Mouse (Mus musculus): ENCODE data around the gene Men1. TPM values are rescaled to one million over a fixed set of nuclear protein-coding genes. Genes with fewer than 3 reads are reported as not detected.

The Men1 gene
- polyA plus RNA-seq, 1 experiment from 2014 or later: 54.6 TPM

- peaks cover 36% of the 10 kb centered on the region for H3K4me1 ChIP-seq (replicated peaks; ENCODE audit: insufficient read depth, low read length)
- no peak for TF ChIP-seq CTCF (IDR thresholded peaks at IDR 0.05; ENCODE audit: low read depth)
- no peak for ATAC-seq (replicated peaks; ENCODE audit: low FRiP score, low read depth)
- no peak for DNase-seq (ENCODE audit: low spot score)
- peaks cover 1% of the 10 kb centered on the region; the same call in 1 of the 2 replicates for H3K36me3 ChIP-seq (ENCODE audit: insufficient read depth, low read length)
- no peak overlapping the region for H3K27ac ChIP-seq
- no peak overlapping the region for H3K9ac ChIP-seq (ENCODE audit: low read depth, low read length)
- no peak overlapping the region for H3K4me3 ChIP-seq (replicated peaks; ENCODE audit: low read depth, low read length)
- no peaks in the 10 kb centered on the region for H3K9me3 ChIP-seq (replicated peaks; ENCODE audit: low read length)
- H3K4me2 ChIP-seq (ENCODE audit: low read length): no peak overlapping the region
- WGBS: 69% methylated on average over 4 of the region's 4 CpGs
- H3K27me3 ChIP-seq (ENCODE audit: insufficient read depth, low read length): no peaks in the 10 kb centered on the region
These were observed 47.6 kb downstream of the Men1 start for GRCm38 (mm10) chr19:6382323-6382924.

GRCm38 (mm10) chr19:6383470-6383869, 48.7 kb downstream of the Men1 start:
- Histone ChIP-seq H3K4me3 (replicated peaks; ENCODE audit: low read depth, low read length) (no peak overlapping the region), H3K27me3 (ENCODE audit: insufficient read depth, low read length) (no peaks in the 10 kb centered on the region), H3K36me3 (ENCODE audit: insufficient read depth, low read length) (no peaks in the 10 kb centered on the region), H3K4me1 (replicated peaks; ENCODE audit: insufficient read depth, low read length) (peaks cover 36% of the 10 kb centered on the region), H3K9ac (ENCODE audit: low read depth, low read length) (no peak overlapping the region), H3K27ac (peak overlapping the region; percentile 77), H3K4me2 (ENCODE audit: low read length) (no peak overlapping the region), H3K9me3 (replicated peaks; ENCODE audit: low read length) (no peaks in the 10 kb centered on the region)
- no peak for TF ChIP-seq CTCF (IDR thresholded peaks at IDR 0.05; ENCODE audit: low read depth)
- no peak for ATAC-seq (replicated peaks; ENCODE audit: low FRiP score, low read depth)
- 25% methylated on average over 5 of the region's 5 CpGs for WGBS
- no peak for DNase-seq (ENCODE audit: low spot score)

GRCm38 (mm10) chr19:6384128-6384527, 49.3 kb downstream of the Men1 start, which contains the start of gene Pygm:
Gene Pygm (plus strand): TSS chr19:6384399.
- no peak within 1 kb of the TSS; the same call in 1 of the 2 replicates for H3K4me3 ChIP-seq (replicated peaks; ENCODE audit: low read depth, low read length)
- H3K27ac ChIP-seq: peak within 1 kb of the TSS; percentile 77
- no peaks in the 10 kb centered on the region for H3K9me3 ChIP-seq (replicated peaks; ENCODE audit: low read length)
- TF ChIP-seq CTCF (IDR thresholded peaks at IDR 0.05; ENCODE audit: low read depth): peak; percentile 8; the same call in 1 of the 2 replicates
- ATAC-seq (replicated peaks; ENCODE audit: low FRiP score, low read depth) (peak; percentile 34; the same call in 1 of the 2 replicates), DNase-seq (ENCODE audit: low spot score) (peak; percentile 91)
- H3K4me2 ChIP-seq (ENCODE audit: low read length): peak within 1 kb of the TSS; percentile 44
- no peaks in the 10 kb centered on the region for H3K27me3 ChIP-seq (ENCODE audit: insufficient read depth, low read length)
- H3K4me1 ChIP-seq (replicated peaks; ENCODE audit: insufficient read depth, low read length): peaks cover 38% of the 10 kb centered on the region
- WGBS: 13% methylated on average over 7 of the region's 7 CpGs
- H3K9ac ChIP-seq (ENCODE audit: low read depth, low read length): peak within 1 kb of the TSS; percentile 27; the same call in 1 of the 2 replicates
- no peaks in the 10 kb centered on the region for H3K36me3 ChIP-seq (ENCODE audit: insufficient read depth, low read length)

- WGBS: 47% methylated on average over 11 of the region's 11 CpGs
- Histone ChIP-seq H3K9ac (ENCODE audit: low read depth, low read length) (0 out of 2 replicates have a peak overlapping the region, but pooled peaks have one; percentile 27), H3K36me3 (ENCODE audit: insufficient read depth, low read length) (no peaks in the 10 kb centered on the region), H3K4me1 (replicated peaks; ENCODE audit: insufficient read depth, low read length) (peaks cover 39% of the 10 kb centered on the region), H3K4me2 (ENCODE audit: low read length) (peak overlapping the region; percentile 44), H3K27ac (peak overlapping the region; percentile 77; the same call in 1 of the 2 replicates), H3K4me3 (replicated peaks; ENCODE audit: low read depth, low read length) (no peak overlapping the region; the same call in 1 of the 2 replicates), H3K27me3 (ENCODE audit: insufficient read depth, low read length) (no peaks in the 10 kb centered on the region), H3K9me3 (replicated peaks; ENCODE audit: low read length) (no peaks in the 10 kb centered on the region)
- no peak for ATAC-seq (replicated peaks; ENCODE audit: low FRiP score, low read depth)
- no peak for DNase-seq (ENCODE audit: low spot score)
- TF ChIP-seq CTCF (IDR thresholded peaks at IDR 0.05; ENCODE audit: low read depth): no peak
These were observed 50.2 kb downstream of the Men1 start for GRCm38 (mm10) chr19:6384954-6385353.

GRCm38 (mm10) chr19:6385419-6385818, 50.6 kb downstream of the Men1 start:
- Histone ChIP-seq H3K27ac (no peak overlapping the region), H3K9ac (ENCODE audit: low read depth, low read length) (no peak overlapping the region), H3K4me3 (replicated peaks; ENCODE audit: low read depth, low read length) (no peak overlapping the region), H3K4me1 (replicated peaks; ENCODE audit: insufficient read depth, low read length) (peaks cover 39% of the 10 kb centered on the region), H3K9me3 (replicated peaks; ENCODE audit: low read length) (no peaks in the 10 kb centered on the region), H3K4me2 (ENCODE audit: low read length) (peak overlapping the region; percentile 44; the same call in 1 of the 2 replicates), H3K27me3 (ENCODE audit: insufficient read depth, low read length) (no peaks in the 10 kb centered on the region), H3K36me3 (ENCODE audit: insufficient read depth, low read length) (no peaks in the 10 kb centered on the region)
- no peak for ATAC-seq (replicated peaks; ENCODE audit: low FRiP score, low read depth)
- WGBS: 71% methylated on average over 5 of the region's 5 CpGs
- no peak for TF ChIP-seq CTCF (IDR thresholded peaks at IDR 0.05; ENCODE audit: low read depth)
- no peak for DNase-seq (ENCODE audit: low spot score)

GRCm38 (mm10) chr19:6385821-6386220, 51.0 kb downstream of the Men1 start:
- 75% methylated on average over 7 of the region's 7 CpGs for WGBS
- Histone ChIP-seq H3K4me3 (replicated peaks; ENCODE audit: low read depth, low read length) (no peak overlapping the region), H3K27ac (no peak overlapping the region), H3K9me3 (replicated peaks; ENCODE audit: low read length) (no peaks in the 10 kb centered on the region), H3K4me2 (ENCODE audit: low read length) (peak overlapping the region; percentile 44; the same call in 1 of the 2 replicates), H3K36me3 (ENCODE audit: insufficient read depth, low read length) (no peaks in the 10 kb centered on the region), H3K27me3 (ENCODE audit: insufficient read depth, low read length) (no peaks in the 10 kb centered on the region), H3K9ac (ENCODE audit: low read depth, low read length) (no peak overlapping the region), H3K4me1 (replicated peaks; ENCODE audit: insufficient read depth, low read length) (peaks cover 39% of the 10 kb centered on the region)
- ATAC-seq (replicated peaks; ENCODE audit: low FRiP score, low read depth) (no peak), DNase-seq (ENCODE audit: low spot score) (no peak)
- no peak for TF ChIP-seq CTCF (IDR thresholded peaks at IDR 0.05; ENCODE audit: low read depth)

All from kidney, postnatal 0 days (tissue).